Mouse (Mus musculus) layer of hippocampus, adult 6 months (tissue): ENCODE data around the gene Cln3. TPM values are rescaled to one million over a fixed set of nuclear protein-coding genes. Genes with fewer than 3 reads are reported as not detected.

Source experiments
- long read RNA-seq, 2 experiments: library from polyadenylated mRNA; unstranded; transcript quantifications; one replicate each; pipeline ENCODE4 v2.0.0; 2019 to 2020
- microRNA-seq: library from miRNA; unstranded; fragments of <30 nt; microRNA quantifications from one replicate; pipeline ENCODE4 v1.2.0, GENCODE M21; 2020
- polyA plus RNA-seq: library from polyadenylated mRNA; unstranded; fragments of <200 nt; fragmentation: Nextera tagmentation; gene quantifications from 2 replicates; pipeline ENCODE4 v1.2.3, GENCODE M21; 2021

Cln3 gene
- 14.4 and 15.6 TPM in 2 replicates for polyA plus RNA-seq
- long read RNA-seq, experiment 1, partial matches to known transcripts = 21 of 35 reads
- long read RNA-seq, experiment 1, other reads (novel, unspliced or antisense) = 10 of 35 reads
- long read RNA-seq, experiment 2, transcript Cln3-201 (15 exons, 2,386 nt) = major isoform, 20 of 65 reads
- long read RNA-seq, experiment 2, partial matches to known transcripts = 31 of 65 reads
- long read RNA-seq, experiment 2, other reads (novel, unspliced or antisense) = 13 of 65 reads

DNA sequence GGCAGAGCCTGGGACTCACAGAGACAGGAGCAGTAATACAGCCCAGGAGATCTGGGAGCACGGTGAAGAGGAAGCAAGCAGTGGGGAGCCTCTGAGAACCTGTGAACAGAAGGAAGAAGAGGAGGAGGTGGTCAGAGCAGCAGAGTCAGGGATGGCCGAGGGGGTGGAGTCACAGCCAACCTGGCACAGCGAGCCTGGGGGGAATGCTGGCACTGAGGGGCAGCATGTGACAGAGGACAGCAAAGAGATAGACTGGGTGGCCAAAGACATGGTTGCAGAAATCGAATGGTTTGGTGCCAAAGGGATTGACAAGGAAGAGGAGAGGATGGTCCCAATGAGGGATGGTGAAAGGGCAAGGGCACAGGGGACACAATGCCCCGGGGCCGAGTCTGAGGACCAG, at the start of gene Cln3:
Gene Cln3, minus strand, starts transcription at position 101 of the 400 bp plus-strand sequence.

DNA sequence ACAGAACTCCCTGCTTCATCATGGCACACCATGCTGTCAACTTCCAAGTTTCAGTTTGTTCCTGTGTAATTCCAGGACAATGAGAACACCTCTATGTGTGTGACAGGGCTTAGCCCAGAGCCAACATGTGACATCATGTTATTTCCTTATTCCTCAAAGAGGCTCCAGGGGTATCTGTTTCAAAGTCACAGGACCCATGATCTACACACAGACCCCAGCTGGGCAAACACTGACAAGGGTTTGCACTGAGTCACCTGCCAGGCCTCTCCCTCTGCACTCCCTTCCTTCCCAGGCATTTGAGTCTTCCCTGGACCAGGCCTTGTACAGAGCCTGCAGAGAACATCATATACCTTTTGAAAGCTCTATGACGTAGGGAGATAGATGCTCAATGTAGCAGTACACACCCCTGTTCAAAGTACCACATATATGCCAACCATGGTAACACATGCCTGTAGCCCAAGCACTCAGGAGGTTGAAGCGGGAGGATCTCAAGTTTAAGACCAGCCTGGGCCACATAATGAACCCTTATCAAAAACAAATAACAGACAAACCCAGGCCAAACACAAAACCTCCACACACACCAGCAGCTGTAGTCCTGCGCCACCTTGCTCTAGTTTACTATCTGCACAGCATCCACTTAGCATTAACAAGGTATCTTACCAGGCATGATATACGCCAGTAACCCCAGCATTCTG, 45.4 kb upstream of the Cln3 start, which contains the start of gene Nupr1:
Gene Nupr1, minus strand, starts transcription at position 38 of the 695 bp plus-strand sequence.

GRCm38 (mm10) chr7:126594862-126595561, 9.4 kb upstream of the Cln3 start, which contains the start of gene Il27:
Il27 (minus strand) TSS chr7:126594941.

GRCm38 (mm10) chr7:126584506-126584977, 1.1 kb downstream of the Cln3 start, which contains the start of gene Apobr:
Apobr (plus strand) TSS chr7:126584942.

DNA sequence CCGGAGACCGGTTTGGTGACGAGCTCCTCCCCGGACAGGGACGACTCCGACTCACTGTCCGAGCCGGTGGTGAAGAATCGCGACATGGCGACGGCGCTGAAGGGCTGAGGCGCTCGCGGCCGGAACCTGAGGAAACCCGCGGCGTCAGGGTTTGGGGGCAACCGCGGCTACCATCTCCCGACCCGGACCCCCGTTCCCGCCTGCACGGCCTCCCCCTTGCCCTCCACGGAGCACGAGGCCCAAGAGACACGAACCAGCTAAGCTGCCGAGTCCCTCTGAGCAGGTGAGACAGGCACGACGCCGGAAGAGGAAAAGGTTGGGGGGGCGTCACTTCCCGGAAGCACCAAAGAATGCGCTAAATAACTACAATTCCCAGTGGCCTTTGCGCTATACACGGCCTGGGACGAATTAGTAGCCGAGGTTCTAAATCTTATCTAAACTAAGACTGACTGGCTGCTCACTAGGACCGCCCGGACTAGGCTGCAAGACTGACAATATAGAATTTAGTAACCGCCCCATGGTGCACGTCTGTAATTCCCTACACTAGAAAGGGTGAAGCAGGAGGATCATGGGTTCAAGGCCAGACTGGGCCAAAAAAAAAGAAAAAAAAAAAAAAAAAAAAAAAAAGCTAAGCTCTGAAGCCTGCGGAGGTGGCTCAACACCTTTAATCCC, 19.4 kb downstream of the Cln3 start, which contains the start of gene Eif3c:
Gene Eif3c, minus strand, starts transcription at position 318 of the 672 bp plus-strand sequence.

Small RNAs within 50 kb of the gene (microRNA-seq; reads per million reads assigned to microRNA genes)
- gene Mir7059 = 9.4 reads per million, percentile 31 among the genes with 10 or more reads in this experiment

Other genes starting within 250 kb of the Cln3 start
- 0.11 TPM in 1 of 2 replicates, not detected in the other for gene Lat, start 216.2 kb downstream of the Cln3 start, polyA plus RNA-seq
- 61.0 and 66.9 TPM in 2 replicates for gene Spns1, start 208.4 kb downstream of the Cln3 start, polyA plus RNA-seq
- gene Nfatc2ip, start 189.1 kb downstream of the Cln3 start, polyA plus RNA-seq = 0.82 and 1.1 TPM in 2 replicates
- not detected in 2 replicates for gene Cd19, start 170.9 kb downstream of the Cln3 start, polyA plus RNA-seq
- gene Rabep2, start 157.1 kb downstream of the Cln3 start, polyA plus RNA-seq = 7.5 and 8.5 TPM in 2 replicates
- gene Atp2a1, start 122.7 kb downstream of the Cln3 start, polyA plus RNA-seq = 0.13 and 0.16 TPM in 2 replicates
- 32.6 and 36.0 TPM in 2 replicates for gene Sh2b1, start 110.4 kb downstream of the Cln3 start, polyA plus RNA-seq
- 84.1 and 87.2 TPM in 2 replicates for gene Tufm, start 98.5 kb downstream of the Cln3 start, polyA plus RNA-seq
- 36.7 and 53.5 TPM in 2 replicates for gene Atxn2l, start 82.4 kb downstream of the Cln3 start, polyA plus RNA-seq
- gene Eif3c, start 19.4 kb downstream of the Cln3 start, polyA plus RNA-seq = 220 and 222 TPM in 2 replicates
- 0.18 and 0.43 TPM in 2 replicates for gene Apobr, start 875 bp downstream of the Cln3 start, polyA plus RNA-seq
- not detected in 2 replicates for gene Il27, start 9.1 kb upstream of the Cln3 start, polyA plus RNA-seq
- gene Nupr1, start 45.0 kb upstream of the Cln3 start, polyA plus RNA-seq = 23.0 and 25.6 TPM in 2 replicates
- 29.6 and 29.9 TPM in 2 replicates for gene Sgf29, start 63.5 kb upstream of the Cln3 start, polyA plus RNA-seq
- gene Sult1a1, start 90.6 kb upstream of the Cln3 start, polyA plus RNA-seq = 11.5 and 17.2 TPM in 2 replicates
- 280 and 281 TPM in 2 replicates for gene Bola2, start 109.6 kb upstream of the Cln3 start, polyA plus RNA-seq
- gene Slx1b, start 110.0 kb upstream of the Cln3 start, polyA plus RNA-seq = 6.3 and 7.9 TPM in 2 replicates
- gene Coro1a, start 122.0 kb upstream of the Cln3 start, polyA plus RNA-seq = 113 and 139 TPM in 2 replicates
- 44.9 and 49.7 TPM in 2 replicates for gene Mapk3, start 173.8 kb upstream of the Cln3 start, polyA plus RNA-seq
- 0.65 TPM in 1 of 2 replicates, not detected in the other for gene Gdpd3, start 180.5 kb upstream of the Cln3 start, polyA plus RNA-seq
- 240 and 274 TPM in 2 replicates for gene Ypel3, start 191.1 kb upstream of the Cln3 start, polyA plus RNA-seq
- not detected in 2 replicates for gene Tbx6, start 195.7 kb upstream of the Cln3 start, polyA plus RNA-seq
- 52.4 and 61.8 TPM in 2 replicates for gene Ppp4c, start 206.7 kb upstream of the Cln3 start, polyA plus RNA-seq
- 4.4 and 5.3 TPM in 2 replicates for gene Fam57b, start 211.9 kb upstream of the Cln3 start, polyA plus RNA-seq
- gene 4930451I11Rik, start 245.8 kb upstream of the Cln3 start, polyA plus RNA-seq = not detected in 2 replicates